Comparison of ENCODE assay signal across 7 mouse cellular contexts in the genomic region with DNA sequence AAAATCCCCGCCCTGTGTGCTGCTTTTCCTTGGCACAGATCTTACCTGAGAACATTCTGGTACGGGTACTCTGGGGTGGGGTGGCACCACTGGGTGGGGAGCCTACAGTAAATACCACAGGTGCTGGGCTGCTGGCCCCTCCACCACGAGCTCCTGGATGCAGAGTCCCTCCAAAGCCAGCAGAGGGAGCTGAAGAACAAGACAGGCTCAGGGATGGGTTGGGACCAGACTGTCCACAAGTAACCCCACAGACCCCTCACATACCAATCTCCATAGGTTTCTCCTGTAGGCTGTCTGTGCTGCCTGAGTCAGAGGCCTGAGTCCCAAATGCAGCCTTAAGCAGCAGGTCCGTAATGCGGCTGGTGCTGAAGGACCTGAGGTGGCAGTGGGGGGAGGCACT. TPM values are rescaled to one million over a fixed set of nuclear protein-coding genes. Genes with fewer than 3 reads are reported as not detected.
DNase-seq lines count a peak whose midpoint lies in the region; ATAC-seq and TF ChIP-seq lines count a peak whose summit lies in the region.

No protein-coding gene starts in this region.

- H3K27me3 ChIP-seq in CH12.LX (replicated peaks), result no peaks in the 10 kb centered on the region
- no peaks in the 10 kb centered on the region for H3K27me3 ChIP-seq in midbrain, postnatal 0 days (ENCODE audit: insufficient read depth, low read length)

- no peak overlapping the region for H3K27ac ChIP-seq in CH12.LX (ENCODE audit: insufficient read depth, low read depth)
- no peak overlapping the region for H3K27ac ChIP-seq in midbrain, postnatal 0 days (ENCODE audit: low read depth, low read length)

- H3K36me3 ChIP-seq in CH12.LX (replicated peaks in 1 of 2; ENCODE audit: control insufficient read depth in 1 of 2, insufficient read depth in 1 of 2, low read length in 1 of 2), result peaks cover 72 to 89% of the 10 kb centered on the region in 2 experiments
- H3K36me3 ChIP-seq in midbrain, postnatal 0 days (ENCODE audit: insufficient read depth, low read length), result peaks cover 84% of the 10 kb centered on the region

- no peaks in the 10 kb centered on the region for H3K9me3 ChIP-seq in CH12.LX (replicated peaks; ENCODE audit: low read length)
- H3K9me3 ChIP-seq in midbrain, postnatal 0 days (ENCODE audit: low read length), result no peaks in the 10 kb centered on the region

- no peak overlapping the region for H3K4me3 ChIP-seq in CH12.LX (replicated peaks in 1 of 3; ENCODE audit: low read depth in 2 of 3, low read length in 2 of 3, poor library complexity in 1 of 3)
- no peak overlapping the region for H3K4me3 ChIP-seq in midbrain, postnatal 0 days (ENCODE audit: low read depth, low read length)

- TF ChIP-seq RAD21 in CH12.LX (IDR thresholded peaks at IDR 0.05; ENCODE audit: low read depth, low read length), result peak; percentile 77

- WGBS in midbrain, postnatal 0 days, result 65% methylated on average over 5 of the region's 5 CpGs

- no peak for TF ChIP-seq EP300 in CH12.LX (IDR thresholded peaks at IDR 0.05; ENCODE audit: low read length)

- no peaks in the 10 kb centered on the region for H3K79me2 ChIP-seq in CH12.LX (replicated peaks; ENCODE audit: control insufficient read depth, extremely low read depth, insufficient read depth, poor library complexity, severe bottlenecking)

- TF ChIP-seq POLR2A in CH12.LX (IDR thresholded peaks at IDR 0.05; ENCODE audit: low read depth, low read length), result no peak

- in situ Hi-C loops in CH12.LX (cut with MboI; ENCODE audit: low pct_ligation_motif_present, low pct_unique_long_range_greater_than_20kb, low sequenced_read_pairs), result no loop called here

- intact Hi-C loops in heart, postnatal 36 days (cut with DNase I), result loop anchor here (5.0 kb wide), 2 partner anchors 49 to 134 kb away; a partner anchor contains a TSS

- ATAC-seq in midbrain, postnatal 0 days (ENCODE audit: low FRiP score), result peak; percentile 39; the same call in 1 of the 2 replicates

- dilution Hi-C loops in CH12.LX (cut with MboI; ENCODE audit: extremely low pct_ligation_motif_present, extremely low pct_unique_long_range_greater_than_20kb, low sequenced_read_pairs), result no loop called here

- H3K9ac ChIP-seq in CH12.LX (ENCODE audit: insufficient read depth, low read depth), result no peak overlapping the region
- H3K9ac ChIP-seq in midbrain, postnatal 0 days (replicated peaks; ENCODE audit: low read length, poor library complexity, severe bottlenecking), result no peak overlapping the region

- peak; percentile 40 to 82; a peak in 3 of 4 replicates for TF ChIP-seq CTCF in CH12.LX (conservative IDR thresholded peaks at IDR 0.05 in 1 of 2, IDR thresholded peaks at IDR 0.05 in 1 of 2; ENCODE audit: low read depth in 2 of 2, low read length in 2 of 2)
- TF ChIP-seq CTCF in midbrain, postnatal 0 days (IDR thresholded peaks at IDR 0.05), result peak; percentile 80

- DNase-seq in B cell, adult 2 months, result peak; percentile 68 to 69
- DNase-seq in CH12.LX (ENCODE audit: extremely low read depth) (peak; percentile 54), liver (peak; percentile 51)
- DNase-seq in embryo, embryonic 11 days, result peak; percentile 70
- DNase-seq in heart, postnatal 36 days, result peak; percentile 45 to 60
- peak; percentile 59 for DNase-seq in midbrain, postnatal 0 days (ENCODE audit: low spot score)
- no peak for DNase-seq in right cerebral cortex, adult 2 months (ENCODE audit: low spot score in 2 of 2)

- no peaks in the 10 kb centered on the region for H3K4me1 ChIP-seq in CH12.LX (ENCODE audit: control insufficient read depth in 1 of 2, insufficient read depth in 2 of 2)
- H3K4me1 ChIP-seq in midbrain, postnatal 0 days (ENCODE audit: insufficient read depth, low read length), result no peaks in the 10 kb centered on the region

- no peak overlapping the region for H3K4me2 ChIP-seq in CH12.LX (ENCODE audit: insufficient read depth, low read depth, poor library complexity, severe bottlenecking)
- H3K4me2 ChIP-seq in midbrain, postnatal 0 days (ENCODE audit: low read depth, low read length, poor library complexity, severe bottlenecking), result no peak overlapping the region

TF ChIP-seq in CH12.LX, 34 proteins besides CTCF, POLR2A, EP300 and RAD21:
- TF ChIP-seq NELFE (IDR thresholded peaks at IDR 0.05; ENCODE audit: low read depth, low read length) (no peak), CHD2 (IDR thresholded peaks at IDR 0.05; ENCODE audit: low read length) (no peak), ZMIZ1 (IDR thresholded peaks at IDR 0.05; ENCODE audit: low read depth, low read length) (no peak), USF2 (conservative IDR thresholded peaks at IDR 0.05; ENCODE audit: low read depth, low read length) (no peak), ELF1 (IDR thresholded peaks at IDR 0.05; ENCODE audit: low read depth, low read length) (no peak), GABPA (IDR thresholded peaks at IDR 0.05; ENCODE audit: insufficient replicate concordance, low read depth, low read length) (no peak), CHD1 (IDR thresholded peaks at IDR 0.05; ENCODE audit: low read depth, low read length) (no peak), PAX5 (IDR thresholded peaks at IDR 0.05; ENCODE audit: low read length) (no peak), SMC3 (IDR thresholded peaks at IDR 0.05; ENCODE audit: low read depth, low read length) (peak; percentile 76), MAFK (IDR thresholded peaks at IDR 0.05; ENCODE audit: insufficient replicate concordance, low read length) (no peak), ZC3H11A (IDR thresholded peaks at IDR 0.05; ENCODE audit: low read depth, low read length) (0 out of 2 replicates have a peak, but pooled peaks have one; percentile 9), MYC (IDR thresholded peaks at IDR 0.05; ENCODE audit: low read depth, low read length) (no peak), BHLHE40 (IDR thresholded peaks at IDR 0.05; ENCODE audit: low read depth, low read length) (no peak), TBP (conservative IDR thresholded peaks at IDR 0.05; ENCODE audit: low read depth, low read length) (no peak), JUND (conservative IDR thresholded peaks at IDR 0.05; ENCODE audit: low read depth, low read length) (no peak), MAX (IDR thresholded peaks at IDR 0.05; ENCODE audit: low read length) (no peak), MXI1 (IDR thresholded peaks at IDR 0.05; ENCODE audit: low read depth, low read length) (no peak), NRF1 (IDR thresholded peaks at IDR 0.05; ENCODE audit: low read depth, low read length) (0 out of 2 replicates have a peak, but pooled peaks have one; percentile 20), SIN3A (IDR thresholded peaks at IDR 0.05; ENCODE audit: low read length) (no peak)

RNA-seq across cellular contexts. Expression of a gene that starts 8.2 kb away (rescaled TPM):
- total RNA-seq in CH12.LX (2012; rRNA removed) (84.6 and 99.3 TPM in 2 replicates), CH12.LX (2014; rRNA removed) (54.4 and 59.1 TPM in 2 replicates)
- 72.4 and 93.1 TPM in 2 replicates for polyA plus RNA-seq in CH12.LX (2012; ENCODE audit: insufficient read length, low read depth)
- total RNA-seq in heart, postnatal 36 days (2021), result 10 to 100 TPM; 18.8 to 21.9 TPM
- total RNA-seq in midbrain, postnatal 0 days (2014; rRNA removed), result 10.4 and 11.6 TPM in 2 replicates
- polyA plus RNA-seq in midbrain, postnatal 0 days (2015; fragmentation: Nextera tagmentation; extraction: Ambion mirVana), result 16.3 and 17.5 TPM in 2 replicates

RNA-seq across cellular contexts. Expression of a gene that starts 18.2 kb away (rescaled TPM):
- total RNA-seq in CH12.LX (2012; rRNA removed) (28.6 and 30.9 TPM in 2 replicates), CH12.LX (2014; rRNA removed) (12.1 and 13.3 TPM in 2 replicates)
- 41.1 and 55.8 TPM in 2 replicates for polyA plus RNA-seq in CH12.LX (2012; ENCODE audit: insufficient read length, low read depth)
- total RNA-seq in heart, postnatal 36 days (2021), result 10 to 100 TPM; 30.0 to 38.4 TPM
- total RNA-seq in midbrain, postnatal 0 days (2014; rRNA removed), result 67.2 and 72.1 TPM in 2 replicates
- polyA plus RNA-seq in midbrain, postnatal 0 days (2015; fragmentation: Nextera tagmentation; extraction: Ambion mirVana), result 27.7 and 38.5 TPM in 2 replicates

RNA-seq across cellular contexts. Expression of a gene that starts 21.2 kb away (rescaled TPM):
- 6.3 and 8.4 TPM in 2 replicates for total RNA-seq in CH12.LX (2012; rRNA removed)
- 2.4 and 2.7 TPM in 2 replicates for total RNA-seq in CH12.LX (2014; rRNA removed)
- 10.0 and 13.6 TPM in 2 replicates for polyA plus RNA-seq in CH12.LX (2012; ENCODE audit: insufficient read length, low read depth)
- total RNA-seq in heart, postnatal 36 days (2021), result 10 to 100 TPM; 85.6 to 94.0 TPM
- total RNA-seq in midbrain, postnatal 0 days (2014; rRNA removed), result 69.8 and 75.4 TPM in 2 replicates
- 17.8 and 21.1 TPM in 2 replicates for polyA plus RNA-seq in midbrain, postnatal 0 days (2015; fragmentation: Nextera tagmentation; extraction: Ambion mirVana)

RNA-seq across cellular contexts. Expression of a gene that starts 50.9 kb away (rescaled TPM):
- total RNA-seq in CH12.LX (2012; rRNA removed), result 39.3 and 59.5 TPM in 2 replicates
- 51.9 and 64.0 TPM in 2 replicates for total RNA-seq in CH12.LX (2014; rRNA removed)
- polyA plus RNA-seq in CH12.LX (2012; ENCODE audit: insufficient read length, low read depth), result 26.5 and 28.2 TPM in 2 replicates
- total RNA-seq in heart, postnatal 36 days (2021), result 10 to 100 TPM; 18.2 to 20.7 TPM
- 9.6 and 13.4 TPM in 2 replicates for total RNA-seq in midbrain, postnatal 0 days (2014; rRNA removed)
- polyA plus RNA-seq in midbrain, postnatal 0 days (2015; fragmentation: Nextera tagmentation; extraction: Ambion mirVana), result 9.2 and 9.8 TPM in 2 replicates

RNA-seq across cellular contexts. Expression of a gene that starts 51.1 kb away (rescaled TPM):
- 22.5 and 27.6 TPM in 2 replicates for total RNA-seq in CH12.LX (2012; rRNA removed)
- total RNA-seq in CH12.LX (2014; rRNA removed), result 41.6 and 43.8 TPM in 2 replicates
- polyA plus RNA-seq in CH12.LX (2012; ENCODE audit: insufficient read length, low read depth), result 18.7 and 25.0 TPM in 2 replicates
- total RNA-seq in heart, postnatal 36 days (2021), result 1 to 10 TPM; 3.3 to 3.4 TPM
- 3.2 and 27.2 TPM in 2 replicates for total RNA-seq in midbrain, postnatal 0 days (2014; rRNA removed)
- polyA plus RNA-seq in midbrain, postnatal 0 days (2015; fragmentation: Nextera tagmentation; extraction: Ambion mirVana), result 1.9 and 2.6 TPM in 2 replicates

Comparison
In these comparisons a context has a peak if more than half of its experiments do, and no peak if none do; other contexts are left out.
1. DNase-seq: peak in B cell, adult 2 months (2 of 2), CH12.LX (single experiment), embryo, embryonic 11 days (single experiment), heart, postnatal 36 days (2 of 2), liver (single experiment) and midbrain, postnatal 0 days (single experiment); none in right cerebral cortex, adult 2 months (0 of 2).